Mouse (Mus musculus) cerebellum, adult 9-10 months (tissue): Measurements from ENCODE around the gene Osbp.

Experiments
- DNase-seq: peaks from one replicate; pipeline ENCODE4 v3.0.0; 2022

The Osbp gene

GRCm38 (mm10) chr19:12011560-12012556, 46.1 kb downstream of the Osbp start:
- peak; percentile 94 for DNase-seq

GRCm38 (mm10) chr19:12012615-12013014, 46.9 kb downstream of the Osbp start:
- no peak for DNase-seq

GRCm38 (mm10) chr19:12013228-12013627, 47.5 kb downstream of the Osbp start:
- DNase-seq: peak; percentile 53

- DNase-seq: no peak
Measured at GRCm38 (mm10) chr19:12015708-12016107, 50.0 kb downstream of the Osbp start.

- no peak for DNase-seq
Measured at GRCm38 (mm10) chr19:12016192-12016591, 50.5 kb downstream of the Osbp start.

GRCm38 (mm10) chr19:12024149-12024548, 58.4 kb downstream of the Osbp start:
- DNase-seq: no peak

- no peak for DNase-seq
Measured at GRCm38 (mm10) chr19:12025333-12025732, 59.6 kb downstream of the Osbp start.

GRCm38 (mm10) chr19:12026606-12027005, 60.9 kb downstream of the Osbp start:
- no peak for DNase-seq

- no peak for DNase-seq
Measured at GRCm38 (mm10) chr19:12037727-12038126, 72.0 kb downstream of the Osbp start.

- no peak for DNase-seq
Measured at GRCm38 (mm10) chr19:12041217-12041616, 75.5 kb downstream of the Osbp start, which contains the start of gene Olfr1423. Gene Olfr1423, minus strand, starts transcription at chr19:12041317.

GRCm38 (mm10) chr19:12043163-12043562, 77.4 kb downstream of the Osbp start:
- no peak for DNase-seq
